Mouse (Mus musculus) hindbrain, embryonic 13.5 days (tissue): ENCODE results near the gene Hmcn1. TPM values are rescaled to one million over a fixed set of nuclear protein-coding genes. Genes with fewer than 3 reads are reported as not detected.

Experiments used
- ATAC-seq: fragments of 200-750 bp; cut with Nextera tagmentation; 2 replicates; pipeline ENCODE4 v1.8.0; 2017; ENCODE audit warnings: moderate TSS enrichment; ENCODE audit not compliant: low FRiP score
- H3K27ac ChIP-seq: fragments of 300-500 bp; sonication (generic); 2 replicates; pipeline ENCODE4 v1.5.1; 2015; ENCODE audit warnings: inconsistent platforms, mild to moderate bottlenecking, moderate library complexity
- H3K27me3 ChIP-seq: fragments of 300-500 bp; sonication (generic); 2 replicates; pipeline ENCODE4 v1.6.1; 2015; ENCODE audit warnings: mild to moderate bottlenecking, inconsistent platforms
- H3K36me3 ChIP-seq: fragments of 300-500 bp; sonication (generic); 2 replicates; pipeline ENCODE4 v1.6.1; 2015; ENCODE audit warnings: mild to moderate bottlenecking, inconsistent platforms
- H3K4me1 ChIP-seq: fragments of 300-500 bp; sonication (generic); replicated peaks from 2 replicates; pipeline ENCODE4 v1.6.1; 2015; ENCODE audit warnings: inconsistent platforms
- H3K4me2 ChIP-seq: fragments of 300-500 bp; sonication (generic); 2 replicates; pipeline ENCODE4 v1.6.1; 2015; ENCODE audit warnings: inconsistent platforms, mild to moderate bottlenecking, moderate library complexity
- H3K4me3 ChIP-seq: fragments of 300-500 bp; sonication (generic); 2 replicates; pipeline ENCODE4 v1.5.1; 2015; ENCODE audit warnings: mild to moderate bottlenecking, inconsistent platforms
- H3K9ac ChIP-seq: fragments of 300-500 bp; sonication (generic); 2 replicates; pipeline ENCODE4 v1.6.1; 2015; ENCODE audit warnings: mild to moderate bottlenecking, inconsistent platforms
- H3K9me3 ChIP-seq: fragments of 300-500 bp; sonication (generic); 2 replicates; pipeline ENCODE4 v1.6.1; 2016; ENCODE audit warnings: inconsistent platforms
- WGBS: fragments of 180-500 bp; shearing (Covaris S2); methylation state at CpG from one replicate; pipeline ENCODE4 v1.1.7; 2015; 5-methylcytosine and 5-hydroxymethylcytosine counted together
- polyA plus RNA-seq: library from polyadenylated mRNA; unstranded; fragments of >200 nt; fragmentation: Nextera tagmentation; extraction: Ambion mirVana; gene quantifications from 2 replicates; pipeline ENCODE4 v1.2.1, GENCODE M21; 2015

Gene Hmcn1
- polyA plus RNA-seq, 1 experiment from 2014 or later: 2.6 TPM

DNA sequence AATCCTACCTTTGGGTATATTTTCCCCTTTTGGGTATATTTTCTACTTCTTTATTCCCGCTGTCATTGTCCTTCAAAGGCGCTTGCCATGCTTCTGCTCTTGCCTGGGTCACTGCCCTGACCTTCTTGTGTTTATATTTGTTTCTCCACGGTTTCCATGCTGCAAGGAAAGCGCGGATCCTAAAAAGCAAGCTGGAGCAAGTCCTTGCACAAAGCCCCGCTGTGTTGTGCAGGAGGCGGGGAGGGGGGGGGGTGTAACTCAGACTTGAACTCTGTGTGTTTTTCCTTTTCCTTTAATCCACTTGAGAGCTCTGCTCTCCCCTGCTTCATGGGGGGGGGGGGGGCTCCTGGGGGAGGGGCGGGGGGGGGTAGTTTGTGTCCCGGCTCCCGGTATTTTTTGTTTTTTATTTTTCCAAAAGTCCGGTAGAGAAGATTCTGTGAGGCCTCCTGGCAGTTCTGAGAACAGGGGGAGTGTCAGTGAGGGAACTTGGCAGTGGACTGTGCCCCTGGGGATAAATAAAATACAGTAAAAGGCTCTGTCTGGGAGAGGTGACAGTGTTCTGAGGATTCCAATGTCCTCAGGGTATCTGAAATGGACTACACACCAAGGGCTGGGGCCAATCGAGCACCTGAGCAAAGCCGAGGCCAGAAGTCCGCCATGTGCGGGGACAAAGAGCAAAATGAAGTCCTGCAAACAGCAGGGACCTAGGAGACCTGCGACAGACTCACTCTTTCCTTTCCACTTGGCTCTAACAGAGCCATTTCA lies 457.3 kb downstream of the Hmcn1 start:
- WGBS: 26% methylated on average over 16 of the region's 16 CpGs
- H3K9ac ChIP-seq: no peak overlapping the region
- H3K27me3 ChIP-seq: peaks cover 14% of the 10 kb centered on the region
- no peaks in the 10 kb centered on the region for H3K9me3 ChIP-seq
- H3K4me1 ChIP-seq: peaks cover 16% of the 10 kb centered on the region; the same call in 1 of the 2 replicates
- H3K36me3 ChIP-seq: no peaks in the 10 kb centered on the region
- H3K4me3 ChIP-seq: no peak overlapping the region
- peak overlapping the region; percentile 52; the same call in 1 of the 2 replicates for H3K27ac ChIP-seq
- peak overlapping the region; percentile 40 for H3K4me2 ChIP-seq
- ATAC-seq: peak; percentile 65

- H3K27ac ChIP-seq: no peak overlapping the region
- ATAC-seq: no peak
- no peaks in the 10 kb centered on the region for H3K9me3 ChIP-seq
- 88% methylated on average over 8 of the region's 8 CpGs for WGBS
- H3K4me1 ChIP-seq: peaks cover 16% of the 10 kb centered on the region; the same call in 1 of the 2 replicates
- no peaks in the 10 kb centered on the region for H3K36me3 ChIP-seq
- H3K4me3 ChIP-seq: no peak overlapping the region
- peaks cover 13% of the 10 kb centered on the region for H3K27me3 ChIP-seq
- H3K4me2 ChIP-seq: no peak overlapping the region
- no peak overlapping the region for H3K9ac ChIP-seq
Observed at GRCm38 (mm10) chr1:150534587-150534986, 458.6 kb downstream of the Hmcn1 start.

GRCm38 (mm10) chr1:150513041-150513440 lies 480.2 kb downstream of the Hmcn1 start:
- 92% methylated on average over 2 of the region's 2 CpGs for WGBS
- no peak for ATAC-seq
- H3K27me3 ChIP-seq: no peaks in the 10 kb centered on the region
- no peaks in the 10 kb centered on the region for H3K36me3 ChIP-seq
- no peak overlapping the region for H3K4me2 ChIP-seq
- no peak overlapping the region for H3K9ac ChIP-seq
- H3K9me3 ChIP-seq: no peaks in the 10 kb centered on the region
- no peak overlapping the region for H3K27ac ChIP-seq
- no peak overlapping the region for H3K4me3 ChIP-seq
- H3K4me1 ChIP-seq: no peaks in the 10 kb centered on the region

Other genes starting within 250 kb of the Hmcn1 start
- 0.23 TPM in 1 of 2 replicates, not detected in the other for gene Gm47985, start 189.1 kb upstream of the Hmcn1 start, polyA plus RNA-seq
- gene Gm8947, start 198.9 kb upstream of the Hmcn1 start, polyA plus RNA-seq: not detected in 2 replicates
- gene Gm47995, start 205.0 kb upstream of the Hmcn1 start, polyA plus RNA-seq: not detected in 2 replicates
- not detected in 2 replicates for gene 3110040M04Rik, start 210.7 kb upstream of the Hmcn1 start, polyA plus RNA-seq
- gene Gm47996, start 216.7 kb upstream of the Hmcn1 start, polyA plus RNA-seq: not detected in 2 replicates